Mouse (Mus musculus) kidney, adult 11 months (tissue): ENCODE measurements around the gene Nat10.

Experiments
- DNase-seq: peaks from one replicate; pipeline ENCODE4 v3.0.0; 2022

The Nat10 gene

DNA sequence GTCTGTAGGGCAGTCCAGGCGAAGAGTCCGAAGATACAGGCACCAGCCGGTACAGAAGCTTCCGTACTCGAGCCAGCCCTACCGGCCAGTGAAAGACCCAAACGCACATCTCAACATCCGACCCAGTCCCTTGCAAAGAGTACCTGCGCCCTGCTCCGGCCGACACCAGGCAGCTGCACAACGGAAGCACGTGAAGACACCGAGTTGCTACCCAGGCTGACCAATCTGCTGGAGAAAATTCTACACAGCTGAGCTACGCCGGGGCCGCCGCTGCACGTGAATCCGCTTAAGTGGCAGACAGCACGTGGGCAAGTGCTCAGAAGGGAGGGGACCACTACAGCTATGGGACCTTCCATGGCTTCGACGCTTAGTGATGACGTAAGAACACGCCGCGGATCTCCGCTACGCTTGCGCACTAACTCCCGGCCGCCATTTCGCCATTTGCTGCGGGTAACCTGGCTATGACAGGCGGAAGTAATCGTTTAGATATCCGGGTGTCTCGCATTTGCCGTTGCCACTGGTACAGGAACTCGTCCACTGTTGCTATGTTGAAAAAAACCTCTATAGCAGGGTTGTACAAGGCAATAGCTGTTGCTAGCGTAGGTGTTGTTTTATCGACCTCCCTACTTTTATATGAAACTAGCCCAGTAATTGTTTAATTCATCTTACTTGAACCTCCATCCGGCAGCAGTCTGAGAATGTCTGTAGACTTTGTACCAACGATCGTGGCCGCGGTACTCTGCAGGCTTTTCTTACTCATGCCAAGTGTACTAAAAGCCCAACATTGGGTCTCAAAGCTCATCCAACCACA lies at the start of gene Nat10:
TSS of gene Nat10 (minus strand) at position 365 of the 811 bp plus-strand sequence.
- DNase-seq = peak; percentile 99

GRCm38 (mm10) chr2:103810412-103810811 lies 49.3 kb upstream of the Nat10 start:
- peak; percentile 48 for DNase-seq

DNA sequence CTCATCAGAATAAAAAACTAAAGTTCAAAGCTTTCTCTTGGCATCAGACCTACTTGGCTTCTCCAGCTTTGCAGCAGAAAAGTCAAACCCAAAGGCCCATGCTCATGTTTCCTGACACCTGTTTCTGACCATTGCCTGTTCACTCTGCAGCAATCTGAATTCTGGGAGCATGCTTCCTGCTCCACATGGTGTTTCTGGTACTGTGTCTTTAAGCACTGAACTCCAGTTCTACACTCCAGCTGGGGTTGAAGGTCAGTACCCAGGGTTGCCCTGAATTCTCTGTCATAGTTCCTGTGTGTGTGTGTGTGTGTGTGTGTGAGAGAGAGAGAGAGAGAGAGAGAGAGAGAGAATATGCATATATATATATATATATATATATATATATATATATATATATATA lies 47.4 kb upstream of the Nat10 start:
- peak; percentile 33 for DNase-seq

GRCm38 (mm10) chr2:103803770-103804530 lies 42.9 kb upstream of the Nat10 start:
- no peak for DNase-seq

- DNase-seq = no peak
Observed at GRCm38 (mm10) chr2:103802422-103802821, 41.4 kb upstream of the Nat10 start.

GRCm38 (mm10) chr2:103797491-103798009 lies 36.5 kb upstream of the Nat10 start, which contains the start of gene Caprin1:
Gene Caprin1 (minus strand): TSS chr2:103797649.
- peak; percentile 96 for DNase-seq

- DNase-seq = peak; percentile 87
Observed at GRCm38 (mm10) chr2:103796861-103797466, 35.9 kb upstream of the Nat10 start.

- peak; percentile 57 for DNase-seq
Observed at GRCm38 (mm10) chr2:103796211-103796860, 35.3 kb upstream of the Nat10 start.

- peak; percentile 71 for DNase-seq
Observed at GRCm38 (mm10) chr2:103795843-103796210, 34.8 kb upstream of the Nat10 start.

GRCm38 (mm10) chr2:103792009-103792408 lies 30.9 kb upstream of the Nat10 start:
- no peak for DNase-seq

GRCm38 (mm10) chr2:103785735-103786134 lies 24.7 kb upstream of the Nat10 start:
- no peak for DNase-seq

DNA sequence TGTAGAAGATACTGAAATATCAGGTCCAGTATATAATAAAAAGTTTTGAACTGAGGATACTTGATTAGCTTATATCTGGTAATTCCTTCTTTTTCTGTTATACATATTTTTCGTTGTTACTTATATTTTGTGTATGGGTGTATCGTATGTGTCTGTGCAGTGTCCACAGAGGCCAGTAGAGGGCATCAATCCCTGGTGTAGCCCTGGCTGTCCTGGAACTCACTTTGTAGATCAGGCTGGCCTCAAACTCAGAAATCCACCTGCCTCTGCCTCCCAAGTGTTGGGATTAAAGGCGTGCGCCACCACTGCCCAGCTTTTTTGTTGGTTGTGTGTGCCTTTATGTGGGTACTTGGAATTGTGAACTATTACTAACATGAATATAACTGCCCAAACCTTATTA lies 23.6 kb upstream of the Nat10 start:
- no peak for DNase-seq

- no peak for DNase-seq
Observed at GRCm38 (mm10) chr2:103762492-103762891, 1.4 kb upstream of the Nat10 start.

- no peak for DNase-seq
Observed at GRCm38 (mm10) chr2:103761993-103762392, 923 bp upstream of the Nat10 start.

- DNase-seq = peak; percentile 11
Observed at GRCm38 (mm10) chr2:103760421-103760820, 649 bp downstream of the Nat10 start.

DNA sequence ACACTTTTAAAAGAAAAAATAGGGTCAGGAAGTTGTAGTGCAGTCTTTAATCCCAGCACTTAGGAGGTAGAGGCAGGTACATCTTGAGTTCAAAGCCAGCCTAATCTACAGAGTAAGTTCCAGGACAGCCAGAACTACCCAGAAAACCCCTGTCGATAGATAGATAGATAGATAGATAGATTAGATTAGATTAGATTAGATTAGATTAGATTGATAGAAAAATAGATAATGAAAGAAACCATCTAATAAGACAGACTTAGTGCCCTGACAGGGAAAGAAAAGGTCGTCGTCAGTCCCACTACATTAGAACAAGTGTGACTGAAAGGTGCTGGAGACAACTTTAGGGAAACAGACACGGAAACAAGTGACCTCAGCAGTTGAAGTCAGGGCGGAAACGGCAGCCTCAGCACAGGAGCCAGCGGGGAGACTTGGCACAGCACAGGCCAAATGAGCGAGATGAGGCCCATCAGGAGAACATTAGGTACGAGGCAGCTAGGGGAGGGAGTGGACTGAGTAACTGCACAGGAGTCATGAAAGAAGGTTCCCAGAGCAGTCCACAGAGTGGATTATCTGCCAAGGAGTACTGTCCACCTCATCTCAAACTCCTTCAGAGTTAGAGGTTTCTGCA lies 5.5 kb downstream of the Nat10 start:
- DNase-seq = no peak

- DNase-seq = no peak
Observed at GRCm38 (mm10) chr2:103754614-103755013, 6.5 kb downstream of the Nat10 start.

GRCm38 (mm10) chr2:103751771-103752170 lies 9.3 kb downstream of the Nat10 start:
- no peak for DNase-seq

GRCm38 (mm10) chr2:103749091-103749490 lies 12.0 kb downstream of the Nat10 start:
- no peak for DNase-seq

DNA sequence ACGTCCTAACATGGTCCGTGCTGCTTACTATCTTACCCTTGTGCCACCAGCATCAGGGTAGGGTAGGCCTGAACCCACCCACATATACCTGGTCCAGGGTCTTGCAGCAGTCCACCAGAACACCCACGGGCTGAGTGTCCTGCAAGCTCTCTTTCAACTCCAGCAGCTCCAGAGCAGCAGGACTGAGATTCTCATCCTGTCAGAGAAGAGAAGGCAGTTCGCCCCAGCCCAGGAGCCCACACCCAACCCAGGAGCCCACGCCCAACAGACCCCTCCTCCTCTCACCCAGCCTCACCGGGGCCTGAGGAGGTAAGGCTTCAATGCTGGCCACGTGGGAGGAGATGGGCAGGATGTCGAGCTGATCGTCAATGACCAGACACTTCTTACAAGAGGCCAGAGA lies 13.2 kb downstream of the Nat10 start:
- no peak for DNase-seq

DNA sequence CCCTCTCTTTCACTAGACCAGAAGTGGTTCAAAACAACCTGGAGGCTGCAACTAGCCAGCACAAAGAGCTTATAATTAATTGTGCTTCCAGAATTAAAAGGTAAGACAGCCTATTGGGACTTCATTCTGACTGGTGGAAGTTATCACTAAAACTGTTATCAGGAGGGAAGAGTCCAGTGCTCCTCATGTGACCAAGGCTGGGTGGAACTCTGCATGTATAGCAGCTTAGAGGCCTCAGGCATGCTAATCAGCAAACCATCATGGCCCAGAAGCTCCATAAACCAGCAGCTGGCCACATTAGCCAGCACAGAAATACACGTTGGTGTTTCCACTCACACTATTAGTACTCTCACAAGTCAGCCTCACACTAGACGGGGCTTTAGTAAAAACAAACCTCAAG lies 14.3 kb downstream of the Nat10 start:
- no peak for DNase-seq

DNA sequence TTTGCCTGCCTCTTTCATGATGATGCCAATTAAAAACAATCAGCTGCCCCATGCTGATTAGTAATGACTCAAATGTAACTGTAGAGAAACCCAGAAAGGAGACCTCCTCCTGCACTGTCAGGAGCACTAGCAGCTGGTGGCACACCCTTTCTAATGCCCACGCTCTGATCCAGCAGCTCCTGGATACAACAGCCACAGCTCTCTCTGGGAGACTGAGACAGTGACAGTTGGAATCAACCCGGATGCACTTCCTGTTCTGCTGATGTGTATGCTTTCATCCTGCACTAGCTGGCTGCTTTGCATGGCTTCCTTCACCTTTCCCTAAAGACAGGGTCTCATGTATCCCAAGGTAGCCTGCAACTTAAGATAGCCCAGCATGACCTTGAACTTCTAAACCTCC lies 15.0 kb downstream of the Nat10 start:
- no peak for DNase-seq
